Mouse (Mus musculus): ENCODE measurements around the gene Cchcr1.

Cchcr1 gene

GRCm38 (mm10) chr17:35556812-35557211 is 39.9 kb downstream of the Cchcr1 start:
- peak; percentile 64 for DNase-seq

DNA sequence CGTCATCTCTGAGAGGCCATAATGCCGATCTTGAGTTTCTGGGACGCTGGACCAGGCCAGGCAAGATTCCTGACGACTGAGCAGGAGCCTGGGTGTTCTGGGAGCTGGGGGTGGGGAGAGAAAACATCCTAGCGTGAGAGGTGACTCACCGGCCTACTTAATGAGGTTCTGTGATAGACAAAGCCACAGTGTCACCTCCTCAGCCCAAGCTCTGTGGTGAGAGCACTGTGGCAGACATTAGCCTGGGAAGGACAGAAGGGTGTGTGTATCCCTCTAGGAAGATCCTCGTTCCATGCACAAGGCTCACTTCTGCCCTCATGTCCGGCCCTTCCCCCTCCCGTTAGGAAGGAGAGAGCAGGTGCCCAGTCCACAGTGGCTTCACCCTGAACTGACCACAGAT is 40.5 kb downstream of the Cchcr1 start:
- no peak for DNase-seq

DNA sequence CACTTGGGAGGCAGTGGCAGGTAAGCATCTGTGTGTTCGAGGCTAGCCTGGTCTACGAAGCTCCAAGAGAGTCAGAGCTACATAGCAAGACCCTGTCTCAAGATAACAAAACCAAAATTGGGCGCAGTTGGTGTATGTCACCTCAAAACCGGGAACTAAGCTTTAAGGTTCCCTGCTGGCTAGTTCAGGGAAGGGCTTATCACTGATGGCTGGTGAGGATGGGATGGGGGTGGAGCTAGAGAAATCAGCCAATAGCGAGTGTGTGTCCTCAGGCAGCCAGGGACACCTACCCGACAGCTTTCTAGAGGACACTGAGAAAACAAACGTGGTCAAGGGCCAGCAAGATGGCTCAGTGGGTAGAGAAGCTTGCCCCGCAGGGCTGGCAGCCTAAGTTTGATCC is 41.3 kb downstream of the Cchcr1 start:
- DNase-seq = no peak

DNA sequence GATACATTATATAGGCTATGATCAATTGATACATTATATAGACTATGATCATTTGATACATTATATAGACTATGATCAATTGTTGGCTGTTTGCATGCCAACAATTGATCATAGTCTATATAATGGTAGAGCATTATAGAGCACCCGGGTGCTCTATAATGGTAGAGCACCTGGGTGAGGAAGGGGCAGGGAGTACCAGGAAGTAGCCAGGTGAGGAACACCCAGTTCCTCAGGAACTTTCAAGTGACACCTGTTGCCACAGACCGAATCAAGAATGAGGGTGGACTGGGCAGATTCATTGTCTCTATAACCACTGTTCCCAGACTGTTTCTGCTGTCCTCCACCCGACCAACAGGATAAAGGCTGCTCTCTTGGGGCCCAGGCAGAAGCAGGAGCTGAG is 50.2 kb downstream of the Cchcr1 start, which contains the start of gene 2300002M23Rik:
Gene 2300002M23Rik (plus strand): TSS at position 301 of the 400 bp plus-strand sequence.
- no peak for DNase-seq

- DNase-seq = no peak
These were observed 50.9 kb downstream of the Cchcr1 start for GRCm38 (mm10) chr17:35567767-35568166.

GRCm38 (mm10) chr17:35569091-35569944 is 52.4 kb downstream of the Cchcr1 start:
- DNase-seq = no peak

DNA sequence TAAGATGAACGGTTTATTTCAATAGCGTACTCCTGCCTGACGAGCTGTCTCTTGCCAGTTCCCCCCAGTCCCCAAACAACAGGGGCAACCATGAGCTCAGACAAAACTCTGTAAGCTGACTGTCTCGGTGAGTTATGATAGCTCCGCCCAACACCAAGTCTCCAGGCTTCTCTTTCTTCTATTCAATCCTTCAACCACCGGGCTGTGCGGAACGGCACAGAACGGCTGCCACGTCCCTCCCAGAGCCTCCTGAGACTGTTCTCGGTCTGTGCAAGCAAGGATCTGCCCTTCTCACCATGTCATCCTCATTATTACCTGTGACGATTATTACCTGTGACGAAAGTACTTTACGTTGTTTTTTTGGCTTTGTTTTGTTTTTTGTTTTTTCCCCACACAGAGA is 53.9 kb downstream of the Cchcr1 start:
- no peak for DNase-seq

DNA sequence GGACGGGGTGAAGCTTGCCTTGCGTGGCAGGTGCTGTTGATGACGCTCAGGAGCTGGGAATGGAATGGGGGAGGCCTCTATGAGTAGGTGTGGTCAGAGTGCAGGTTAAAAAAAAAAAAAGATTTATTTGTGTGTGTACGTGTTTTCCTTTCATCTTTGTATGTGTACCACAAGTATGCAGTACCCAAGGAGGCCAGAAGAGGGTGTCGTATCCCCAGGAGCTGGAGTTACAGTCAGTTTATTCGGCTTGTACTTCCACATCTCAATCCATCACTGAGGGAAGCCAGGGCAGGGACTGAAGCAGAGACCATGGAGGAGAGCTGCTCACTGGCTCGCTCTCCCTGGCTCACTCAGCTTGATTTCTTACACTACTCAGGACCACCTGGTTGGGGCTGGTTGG is 54.6 kb downstream of the Cchcr1 start:
- no peak for DNase-seq

DNA sequence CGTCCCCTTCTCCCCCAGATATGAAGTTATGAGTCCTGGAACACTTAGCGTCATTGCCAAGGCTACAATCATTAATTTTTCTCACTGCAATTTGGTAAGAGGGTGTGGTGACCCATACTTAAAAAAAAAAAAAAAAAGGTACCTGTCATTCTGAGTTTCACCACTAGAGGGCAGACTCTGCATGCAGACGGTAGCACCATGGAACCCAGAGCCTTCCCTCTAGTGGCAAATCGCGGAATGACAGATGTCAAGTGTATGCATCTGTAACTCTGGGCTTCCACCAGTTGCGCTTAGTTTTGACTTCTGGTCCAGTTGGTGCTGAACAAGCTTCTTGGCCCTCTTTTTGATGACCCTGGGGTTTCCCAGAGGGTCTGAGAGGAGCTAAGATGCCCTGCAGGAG is 61.3 kb downstream of the Cchcr1 start:
- DNase-seq = peak; percentile 91
